Mouse (Mus musculus) forelimb bud, embryonic 11.5 days (tissue): Measurements from ENCODE around the gene Rps6kc1.
A peak's percentile ranks its signal among the peaks of the same experiment; 100 is the strongest.
"Not testable (repeated sequence)": the region's sequence is repeated elsewhere in the genome, so short reads cannot be mapped to it uniquely, and the experiment has no call there.

Source experiments
- DNase-seq: peaks from one replicate; pipeline ENCODE4 v3.0.0-alpha.2; 2012; ENCODE audit warnings: low read depth, low spot score

Gene Rps6kc1

DNA sequence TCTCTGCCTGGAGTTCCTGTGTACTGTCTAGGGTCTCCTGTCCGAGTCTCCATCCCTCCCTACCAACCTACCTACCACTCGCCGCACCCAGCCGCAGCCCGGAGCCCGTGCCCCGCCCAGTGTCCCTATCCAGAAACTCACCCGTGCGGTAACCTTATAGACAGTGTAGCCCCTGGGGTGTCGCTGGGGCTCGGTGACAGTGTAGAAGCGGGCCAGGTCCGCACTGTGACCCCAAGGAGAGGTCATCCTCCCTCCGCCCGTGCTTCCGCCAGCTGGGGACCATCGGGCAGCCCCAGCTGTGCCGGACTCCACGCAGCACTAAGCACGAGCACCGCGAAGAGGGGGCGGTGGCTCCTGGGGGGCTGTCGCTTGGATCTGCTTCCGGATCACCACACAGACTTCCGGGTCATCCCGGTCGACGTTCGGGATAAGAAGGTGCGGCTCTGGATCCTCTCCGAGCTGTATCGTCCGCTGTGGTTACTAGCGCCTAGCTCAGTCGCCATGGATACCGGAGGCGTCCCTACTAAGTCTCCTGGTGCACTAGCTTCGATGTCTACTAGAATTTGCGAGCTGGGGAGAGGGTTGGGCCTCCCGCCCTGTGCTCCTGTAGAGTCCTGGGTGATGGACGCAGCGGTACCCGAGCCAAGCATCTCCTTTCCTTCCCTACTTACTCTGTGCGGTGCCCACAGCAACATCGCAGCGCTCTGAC is at the start of gene Rps6kc1:
TSS of gene Rps6kc1 (minus strand) at position 356 of the 709 bp plus-strand sequence.
- peak; percentile 81 for DNase-seq

DNA sequence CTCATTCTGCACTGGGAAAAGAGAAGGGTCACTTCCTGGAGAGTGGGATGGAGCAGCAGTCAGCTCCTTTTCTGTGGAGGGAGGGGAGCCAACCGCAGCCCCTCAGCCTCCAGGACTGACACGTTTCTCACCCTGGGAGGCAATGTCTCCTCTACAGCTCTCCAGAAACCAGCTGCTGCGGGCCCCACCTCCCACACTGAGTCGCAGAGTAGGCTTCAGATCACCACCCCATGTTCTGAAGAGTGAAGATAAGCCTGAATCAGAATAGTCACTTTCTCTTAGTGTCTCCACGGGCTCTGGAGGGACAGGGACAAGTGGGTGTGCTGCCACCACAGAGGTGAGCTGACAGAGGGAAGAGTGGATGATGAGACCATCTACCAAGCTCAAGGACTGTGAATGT is 47.3 kb upstream of the Rps6kc1 start:
- DNase-seq, result no peak

GRCm38 (mm10) chr1:190953009-190953408 is 41.4 kb upstream of the Rps6kc1 start:
- DNase-seq, result no peak

DNA sequence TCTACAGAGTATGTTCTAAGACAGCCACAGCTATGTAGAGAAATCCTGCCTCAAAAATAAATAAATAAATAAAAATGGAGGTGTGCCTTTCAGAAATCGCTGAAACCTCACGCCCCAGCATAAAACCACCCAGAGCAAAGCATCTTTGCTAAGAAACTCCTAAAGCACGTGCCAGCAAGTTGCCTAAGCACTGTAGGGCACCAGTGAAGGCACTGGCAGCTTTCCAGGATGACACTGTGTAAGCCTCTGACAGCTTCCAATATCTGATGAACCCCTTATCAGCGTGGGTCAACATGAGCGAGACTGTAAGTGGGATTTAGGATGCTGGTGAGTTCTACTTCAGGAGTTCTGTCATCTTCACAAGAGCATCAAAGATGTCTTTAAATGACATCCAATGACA is 39.4 kb upstream of the Rps6kc1 start:
- no peak for DNase-seq

DNA sequence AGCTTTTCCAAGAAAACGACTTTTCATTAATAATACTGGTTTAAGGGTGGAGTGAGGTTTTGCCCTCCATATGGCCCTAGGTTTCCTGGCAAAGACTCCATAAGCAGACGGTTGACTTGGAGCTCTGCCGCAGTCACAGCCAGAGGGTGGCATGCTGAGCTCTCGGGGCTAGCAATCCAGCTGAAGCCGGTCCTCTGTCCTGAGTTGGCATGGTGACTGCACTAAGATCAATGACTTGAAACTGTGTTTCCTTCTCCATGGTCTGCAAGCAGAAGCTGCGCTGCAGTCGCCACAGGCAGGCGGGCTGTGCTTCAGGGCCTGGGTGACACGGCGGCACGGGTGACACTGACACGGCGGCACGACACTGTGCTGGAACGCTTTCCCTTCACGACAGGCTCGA is 37.3 kb upstream of the Rps6kc1 start:
- no peak for DNase-seq

- DNase-seq, result no peak
Measured at GRCm38 (mm10) chr1:190948439-190948838, 36.9 kb upstream of the Rps6kc1 start.

DNA sequence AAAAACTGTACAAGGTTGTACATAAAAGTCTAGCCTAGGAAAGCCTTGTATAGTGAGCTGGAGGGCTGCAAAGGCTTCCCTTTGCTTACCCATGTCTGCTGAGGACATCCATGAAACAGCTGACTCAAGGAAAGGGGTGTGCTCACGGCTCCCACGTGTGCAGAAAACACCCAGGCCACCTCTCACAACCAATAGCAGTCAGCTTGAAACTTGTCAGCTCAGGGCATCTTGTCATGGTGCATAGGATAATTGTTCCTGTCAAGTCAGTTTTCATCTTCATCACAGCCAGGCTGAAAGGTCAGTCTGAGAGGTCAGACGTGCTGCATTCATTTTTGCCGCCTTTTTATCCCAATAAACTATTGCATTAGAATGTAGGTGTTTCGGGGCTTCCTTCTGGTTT is 36.4 kb upstream of the Rps6kc1 start:
- DNase-seq, result no peak

DNA sequence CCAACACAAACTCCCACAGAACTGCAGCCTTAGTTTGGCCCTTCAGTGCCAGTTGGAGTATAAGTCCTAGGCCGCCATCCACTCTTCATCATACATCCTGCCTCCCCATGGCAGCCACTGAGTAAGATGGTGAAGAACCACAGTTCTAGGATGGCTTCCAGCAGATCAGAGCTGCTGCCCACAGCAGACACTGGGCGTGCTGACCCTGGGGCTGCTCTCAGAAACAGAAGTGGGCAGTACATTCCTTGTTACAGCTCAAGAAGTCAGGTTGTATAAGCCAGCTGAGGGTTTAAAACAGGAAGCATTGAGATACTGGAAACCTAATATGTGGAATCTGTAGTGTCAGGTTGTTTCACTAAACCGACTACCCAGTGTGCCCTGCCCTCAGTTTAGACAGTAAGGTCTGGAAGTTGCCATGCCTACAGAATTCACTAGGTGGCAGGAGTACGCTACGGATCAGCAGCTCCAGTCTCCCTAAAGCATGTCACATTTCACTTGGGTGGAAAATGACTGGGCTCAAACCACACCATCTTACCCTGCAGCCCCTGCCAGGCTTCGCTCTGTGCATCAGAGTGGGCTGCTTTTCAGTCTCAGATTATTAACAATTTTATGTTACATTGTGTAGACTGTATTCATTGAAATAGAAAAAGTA is 32.7 kb upstream of the Rps6kc1 start:
- DNase-seq, result peak; percentile 57

DNA sequence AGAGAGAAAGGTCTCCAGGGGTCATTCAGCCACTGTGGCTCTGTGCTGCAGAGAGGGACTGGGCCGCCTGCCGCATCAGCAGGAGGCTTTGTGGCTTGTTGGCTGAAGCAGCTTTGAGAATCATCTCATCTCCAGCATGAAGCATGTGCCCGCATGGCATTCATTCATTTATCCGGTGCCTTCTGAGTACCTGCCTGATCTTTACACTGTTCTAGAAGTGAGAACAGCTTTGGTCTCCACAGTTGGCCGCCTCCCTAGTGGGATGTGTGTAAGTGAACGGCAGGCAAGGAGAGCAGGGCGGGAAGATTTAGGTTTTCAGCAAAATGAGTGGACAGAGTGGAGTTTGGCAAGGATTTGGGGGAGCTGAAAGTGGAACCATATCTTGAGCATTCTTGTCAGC is 28.2 kb upstream of the Rps6kc1 start:
- no peak for DNase-seq

- DNase-seq, result no peak
Measured at GRCm38 (mm10) chr1:190930181-190930580, 18.6 kb upstream of the Rps6kc1 start.

DNA sequence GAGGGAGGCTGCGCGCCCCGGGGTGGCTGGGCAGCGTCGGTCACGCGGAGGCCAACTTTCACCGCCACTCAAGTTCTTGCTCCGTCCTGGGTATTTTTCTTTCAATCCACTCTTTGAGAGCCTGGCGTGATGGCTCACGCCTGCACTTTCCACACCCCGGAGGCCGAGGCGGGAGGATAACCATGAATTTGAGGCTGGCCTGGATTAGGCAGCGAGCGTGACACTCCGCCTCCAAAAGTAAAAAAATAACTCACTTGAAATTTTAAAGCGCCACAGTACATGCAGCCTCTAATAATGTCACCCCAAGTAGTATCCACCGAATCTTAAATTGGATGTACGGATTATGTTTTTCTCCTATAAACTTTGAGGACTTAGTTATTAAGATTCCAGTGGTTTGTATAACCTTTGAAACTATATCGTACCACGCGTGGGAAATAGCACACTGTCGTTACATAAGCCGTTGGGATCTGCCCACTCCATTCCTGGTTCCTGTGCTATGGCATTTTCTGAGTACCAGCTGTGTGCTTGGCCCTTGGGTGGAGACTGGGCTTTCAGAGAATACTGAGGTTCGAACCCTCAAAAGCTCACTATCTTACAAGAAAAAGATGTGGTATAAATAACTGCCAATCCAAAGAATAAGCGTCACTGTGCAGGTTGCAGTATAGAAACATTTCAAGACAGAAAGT is 17.6 kb upstream of the Rps6kc1 start:
- DNase-seq, result peak; percentile 48

DNA sequence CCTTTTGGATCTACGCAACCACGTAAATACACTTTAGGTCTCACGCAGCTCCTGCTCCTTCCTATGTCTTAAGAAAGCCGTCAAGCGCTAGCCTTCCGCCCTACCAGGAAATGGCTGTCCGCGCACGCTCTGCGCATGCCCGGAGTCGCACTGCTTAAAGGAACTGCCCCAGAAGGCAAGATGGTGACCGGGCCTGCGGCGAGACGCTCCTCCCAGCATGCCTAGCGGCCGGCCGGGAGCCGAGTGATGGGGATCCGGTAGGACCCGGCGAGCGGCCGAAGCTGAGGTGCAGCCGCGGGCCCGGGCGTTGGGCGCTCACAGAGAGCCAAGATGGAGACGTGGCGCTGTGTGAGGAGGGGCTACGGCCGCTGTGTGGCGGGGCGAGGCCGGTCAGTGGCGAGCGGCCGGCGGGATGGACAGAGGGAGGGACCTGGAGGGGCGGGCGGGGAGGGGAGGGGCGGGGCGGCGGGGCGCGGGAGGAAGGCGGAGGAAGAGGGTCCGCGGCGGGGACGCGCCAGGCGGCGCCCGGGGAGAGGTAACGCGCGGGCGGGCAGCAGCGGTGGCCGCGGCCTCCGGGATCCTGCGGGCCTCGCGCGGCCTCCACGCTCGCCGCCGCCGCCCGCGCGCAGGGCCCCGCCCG is 16.9 kb upstream of the Rps6kc1 start:
- peak; percentile 98 for DNase-seq

DNA sequence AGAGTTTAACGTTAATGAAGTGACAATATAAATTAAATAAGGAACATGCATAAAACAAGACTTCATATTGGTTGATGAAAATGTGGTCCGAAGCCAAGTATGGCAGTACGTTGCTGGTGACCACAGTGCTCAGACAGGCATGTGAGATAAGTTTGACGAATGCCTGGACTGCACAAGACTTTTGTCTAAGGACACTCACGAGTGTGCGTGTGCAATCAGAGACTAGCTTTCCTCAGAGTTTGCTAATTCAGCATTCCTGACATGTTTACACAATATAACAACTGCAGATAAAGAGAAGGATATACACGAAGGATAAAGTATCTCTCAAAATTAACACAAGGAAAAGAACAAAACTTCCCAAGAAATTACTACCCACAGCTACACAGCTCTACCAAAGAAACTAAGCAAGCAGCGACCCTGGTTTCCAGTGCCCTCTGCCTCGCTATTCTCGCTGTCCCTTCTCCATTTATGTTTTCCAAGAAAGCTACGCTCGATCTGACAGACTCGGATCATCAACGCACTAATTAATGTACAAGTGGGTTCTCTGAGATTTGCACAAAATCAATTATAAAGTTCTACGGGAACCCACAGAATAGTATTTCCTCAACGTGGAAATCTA is 16.3 kb upstream of the Rps6kc1 start:
- DNase-seq, result no peak

DNA sequence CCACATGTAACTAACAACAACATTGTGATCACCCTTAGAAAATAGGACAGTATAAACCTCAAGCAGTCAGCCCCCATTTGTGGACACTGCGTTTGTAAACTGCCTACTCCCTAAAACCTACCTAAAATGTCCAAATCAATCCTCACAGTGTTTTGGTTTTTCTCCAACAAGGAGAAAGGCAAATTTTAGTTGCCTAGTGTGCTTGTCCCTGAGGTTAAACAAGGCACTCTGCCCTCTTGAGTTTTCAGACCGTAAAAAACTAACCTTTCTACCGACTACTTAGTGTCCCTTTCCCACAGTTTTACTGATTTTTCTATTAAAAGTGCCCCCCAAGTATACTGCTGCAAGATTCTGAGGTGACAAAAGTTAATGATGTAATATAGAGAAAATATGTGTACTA is 15.7 kb upstream of the Rps6kc1 start:
- DNase-seq, result no peak

GRCm38 (mm10) chr1:190924812-190925211 is 13.2 kb upstream of the Rps6kc1 start, which contains the start of gene Angel2:
Gene Angel2, plus strand, starts transcription at chr1:190925112.
- not testable (repeated sequence) for DNase-seq

GRCm38 (mm10) chr1:190919725-190920469 is 8.3 kb upstream of the Rps6kc1 start:
- no peak for DNase-seq

DNA sequence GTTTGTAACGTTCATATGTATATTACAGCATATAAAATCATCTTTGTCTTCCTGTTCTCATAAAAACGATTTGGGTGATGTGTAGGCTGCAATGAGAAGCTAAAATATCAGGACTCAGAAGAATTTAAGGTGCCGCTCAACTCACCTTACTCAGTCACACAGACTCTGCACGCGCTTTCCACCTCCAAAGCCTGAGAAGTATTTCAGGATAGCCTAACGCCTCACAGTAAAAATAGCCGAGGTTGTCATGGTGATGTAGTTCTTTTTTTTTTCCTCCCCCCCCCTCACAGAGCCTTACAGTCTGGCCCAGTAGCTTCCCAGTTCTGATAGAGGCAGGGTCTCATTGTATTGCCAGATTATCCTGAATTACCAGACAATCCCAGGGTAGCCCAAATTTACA is 7.4 kb upstream of the Rps6kc1 start:
- DNase-seq, result no peak

GRCm38 (mm10) chr1:190912623-190913022 is 1.1 kb upstream of the Rps6kc1 start:
- DNase-seq, result no peak

DNA sequence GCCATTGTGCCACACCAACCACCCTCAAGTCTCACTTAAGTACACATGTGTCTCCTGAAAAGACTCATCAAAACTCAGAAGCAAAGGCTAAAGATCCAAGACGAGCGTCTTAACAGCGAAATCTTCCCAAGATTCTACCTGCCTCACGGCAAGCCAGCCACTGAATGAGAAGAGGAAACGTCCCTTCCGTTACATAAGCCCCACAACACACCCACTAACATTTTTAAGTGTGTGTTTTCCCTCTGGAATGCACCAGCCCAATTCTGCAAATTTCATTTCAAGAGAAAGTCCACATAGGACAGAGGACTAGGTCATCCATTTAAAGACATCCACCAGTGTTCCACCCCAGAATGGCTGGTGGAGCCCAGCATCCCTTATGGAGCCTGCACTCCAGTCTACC is 734 bp downstream of the Rps6kc1 start:
- DNase-seq, result no peak

DNA sequence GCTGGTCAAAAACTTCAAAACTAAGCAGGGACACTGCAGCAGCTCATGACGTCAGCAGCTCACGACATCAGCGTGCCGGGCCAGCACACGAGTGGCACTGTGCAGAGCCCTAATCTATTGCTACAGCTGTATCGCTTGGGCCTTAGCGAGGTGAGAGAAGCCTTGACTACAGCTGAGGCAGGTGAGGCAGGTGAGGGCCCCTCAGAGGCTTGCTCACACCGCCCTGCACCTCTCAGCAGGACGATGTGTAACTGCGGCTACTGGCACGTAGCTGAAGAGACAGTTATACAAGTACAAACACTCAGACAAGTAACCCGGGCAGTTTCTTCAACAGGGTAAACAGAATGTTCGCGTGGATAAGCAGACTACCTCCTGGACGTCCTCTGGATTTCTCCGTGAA is 6.9 kb downstream of the Rps6kc1 start:
- DNase-seq, result no peak

DNA sequence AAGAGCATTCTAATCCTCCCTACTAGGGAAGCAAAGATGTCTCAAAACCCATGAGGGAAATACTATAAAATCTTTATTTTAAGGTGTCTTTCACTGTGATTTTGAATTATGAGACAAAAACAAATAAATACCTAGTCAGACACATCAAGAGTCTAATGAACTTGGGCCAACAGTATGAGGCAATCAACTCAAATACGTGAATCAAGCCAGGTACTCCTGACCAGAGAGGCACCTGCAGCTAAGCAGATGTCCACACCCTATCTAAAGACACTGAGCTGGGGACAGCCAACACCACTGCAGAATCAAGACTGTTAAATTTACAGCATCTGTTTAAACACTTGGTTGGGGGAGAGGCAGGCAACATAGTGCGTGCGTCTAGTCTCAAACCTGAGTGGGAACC is 7.4 kb downstream of the Rps6kc1 start:
- no peak for DNase-seq
